Mouse (Mus musculus): ENCODE results near the gene Map2k1.

Map2k1 gene

GRCm38 (mm10) chr9:64156641-64157040, 96.8 kb downstream of the Map2k1 start:
- no peak for DNase-seq (ENCODE audit: low spot score)

- no peak for DNase-seq (ENCODE audit: low spot score)
Measured at GRCm38 (mm10) chr9:64139879-64140278, 113.6 kb downstream of the Map2k1 start.

- DNase-seq (ENCODE audit: low spot score) = peak; percentile 41
Measured at GRCm38 (mm10) chr9:64138896-64139295, 114.5 kb downstream of the Map2k1 start.

Data from urinary bladder, postnatal 25 days (tissue).